Mouse (Mus musculus): ENCODE data around the gene Akain1.
A peak's percentile ranks its signal among the peaks of the same experiment; 100 is the strongest.

Akain1 gene

DNA sequence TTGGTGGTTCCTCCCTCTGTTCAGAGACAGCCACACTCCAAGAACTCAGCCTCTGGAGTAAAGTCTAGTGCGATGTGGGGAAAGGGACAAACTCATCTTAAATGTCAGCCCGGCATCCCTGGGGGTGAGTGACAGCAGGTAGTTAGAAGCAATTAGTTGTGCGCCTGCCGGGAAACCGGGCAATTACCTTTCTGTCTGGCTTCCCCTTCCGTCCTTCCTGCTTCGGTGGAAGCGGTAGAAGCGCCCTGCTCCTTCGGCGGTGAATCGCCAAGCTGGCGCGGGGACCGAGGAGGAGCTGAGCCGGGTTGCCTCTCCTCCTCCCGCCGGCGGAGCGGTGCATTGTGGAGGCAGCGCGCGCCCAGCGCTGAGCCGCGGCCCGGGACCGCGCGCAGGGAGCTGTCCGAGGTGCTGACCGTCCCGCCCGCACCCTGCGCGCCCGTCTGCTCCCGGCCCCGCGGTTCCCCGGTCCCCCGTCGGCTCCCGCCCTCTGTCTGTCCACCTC lies at the start of gene Akain1:
TSS of gene Akain1 (plus strand) at position 337 of the 502 bp plus-strand sequence.
- Histone ChIP-seq H3K27me3 (ENCODE audit: control insufficient read depth, insufficient read depth, low read length, poor library complexity, severe bottlenecking) (no peaks in the 10 kb centered on the region; the same call in 1 of the 2 replicates), H3K36me3 (ENCODE audit: control insufficient read depth, insufficient read depth, low read length, poor library complexity, severe bottlenecking) (no peaks in the 10 kb centered on the region)
- peak; percentile 62 for DNase-seq (ENCODE audit: low read depth, low spot score)

DNA sequence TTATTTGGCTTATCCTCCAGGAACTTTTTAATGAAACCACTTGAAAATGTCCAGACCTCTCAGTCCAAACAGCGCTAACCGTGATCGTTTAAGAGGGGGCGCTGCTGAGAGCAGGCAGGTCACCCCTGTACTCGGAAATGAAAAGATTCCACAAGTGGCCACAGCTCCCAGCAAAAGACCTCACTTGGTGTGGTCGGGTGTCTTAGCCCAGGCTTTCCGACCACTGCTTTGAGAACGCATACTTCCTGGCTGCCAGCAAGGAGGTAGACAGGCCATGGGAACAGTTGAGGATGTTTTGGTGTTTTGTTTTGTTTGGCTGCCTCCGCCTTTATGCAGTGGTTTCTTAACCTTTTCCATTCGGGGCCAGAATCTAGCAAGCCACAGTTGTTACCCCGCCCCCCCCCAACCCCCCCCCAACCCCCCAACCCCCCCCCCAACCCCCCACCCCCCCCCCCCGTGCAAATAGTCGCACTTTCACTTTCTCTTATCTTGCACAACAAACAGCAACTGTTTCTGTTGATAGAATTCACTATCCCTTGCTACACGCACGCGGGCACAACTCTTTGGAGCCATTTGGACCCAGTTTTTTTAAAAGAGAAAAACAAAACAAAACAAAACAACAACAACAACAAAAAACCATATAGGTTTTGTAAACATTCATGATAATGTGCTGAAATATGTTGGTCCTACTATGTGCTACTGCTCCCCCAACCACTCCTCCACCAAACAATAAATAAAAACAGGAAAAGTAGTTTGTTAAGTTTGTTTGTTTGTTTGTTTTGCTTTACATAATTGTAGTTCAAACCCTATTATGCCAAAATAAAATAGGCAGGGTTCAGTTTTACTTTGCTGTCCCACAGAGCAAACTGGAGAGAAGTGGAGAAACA lies 42.7 kb upstream of the Akain1 start:
- H3K27me3 ChIP-seq (ENCODE audit: control insufficient read depth, insufficient read depth, low read length, poor library complexity, severe bottlenecking), result no peaks in the 10 kb centered on the region
- peak; percentile 60 for DNase-seq (ENCODE audit: low read depth, low spot score)
- H3K36me3 ChIP-seq (ENCODE audit: control insufficient read depth, insufficient read depth, low read length, poor library complexity, severe bottlenecking), result no peaks in the 10 kb centered on the region

DNA sequence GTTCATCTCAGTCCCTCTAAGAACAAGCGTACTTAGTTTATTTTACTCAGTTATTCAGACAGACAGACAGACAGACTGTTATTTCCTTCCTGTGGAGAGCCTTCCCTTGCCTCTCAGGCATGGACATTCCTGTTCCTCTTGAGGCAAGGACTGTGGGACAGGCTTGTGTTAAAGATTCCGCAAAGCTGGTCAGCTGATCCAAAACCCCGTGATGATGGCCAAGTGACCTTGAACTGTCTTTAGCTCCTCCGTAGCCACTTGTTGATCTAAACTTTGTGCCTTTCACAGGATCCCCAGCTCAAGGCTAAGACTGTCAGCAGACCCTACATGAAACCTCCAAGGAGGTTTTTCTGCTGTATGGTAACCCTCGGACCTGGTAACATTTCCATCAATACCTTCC lies 42.0 kb upstream of the Akain1 start:
- DNase-seq (ENCODE audit: low read depth, low spot score), result no peak
- Histone ChIP-seq H3K27me3 (ENCODE audit: control insufficient read depth, insufficient read depth, low read length, poor library complexity, severe bottlenecking) (no peaks in the 10 kb centered on the region), H3K36me3 (ENCODE audit: control insufficient read depth, insufficient read depth, low read length, poor library complexity, severe bottlenecking) (no peaks in the 10 kb centered on the region)

DNA sequence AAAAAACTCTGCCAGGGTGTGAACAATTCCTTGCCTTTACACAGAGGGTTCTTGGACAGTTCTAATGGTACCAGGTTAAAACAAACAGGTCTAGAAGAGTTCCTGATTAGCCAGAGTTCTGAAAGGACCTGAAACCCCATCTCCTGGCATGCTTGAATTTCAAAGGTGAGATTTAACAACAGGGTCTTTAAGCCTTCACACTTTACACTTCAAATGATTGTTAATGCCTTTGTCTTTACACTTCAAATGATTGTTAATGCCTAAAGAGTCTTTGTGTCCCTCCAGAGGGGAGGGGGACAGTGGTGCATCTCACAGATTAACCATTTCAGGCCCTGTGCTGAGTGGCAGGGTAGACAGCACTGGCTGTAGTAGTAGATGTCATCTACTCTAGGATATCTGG lies 41.0 kb upstream of the Akain1 start:
- no peak for DNase-seq (ENCODE audit: low read depth, low spot score)
- H3K36me3 ChIP-seq (ENCODE audit: control insufficient read depth, insufficient read depth, low read length, poor library complexity, severe bottlenecking), result no peaks in the 10 kb centered on the region
- H3K27me3 ChIP-seq (ENCODE audit: control insufficient read depth, insufficient read depth, low read length, poor library complexity, severe bottlenecking), result no peaks in the 10 kb centered on the region

DNA sequence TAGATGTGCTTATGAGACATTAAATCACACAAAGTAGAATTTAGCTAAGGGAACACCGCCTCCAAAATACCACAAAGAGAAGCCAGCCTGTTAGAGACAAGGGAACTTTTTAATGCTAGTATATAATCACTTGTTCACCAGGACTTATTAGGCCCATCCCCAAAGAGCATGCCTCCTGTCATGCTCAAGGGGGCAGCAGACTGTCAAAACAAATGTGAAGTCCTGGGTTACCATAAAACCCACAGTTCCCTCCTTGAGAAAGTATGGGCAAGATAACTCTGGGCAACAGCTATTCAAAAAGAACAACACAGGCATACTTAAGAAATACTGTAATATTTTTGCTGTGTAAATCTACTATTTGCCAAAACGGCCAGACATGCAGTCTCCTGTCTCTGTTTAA lies 38.0 kb upstream of the Akain1 start:
- peak; percentile 43 for DNase-seq (ENCODE audit: low read depth, low spot score)
- Histone ChIP-seq H3K36me3 (ENCODE audit: control insufficient read depth, insufficient read depth, low read length, poor library complexity, severe bottlenecking) (no peaks in the 10 kb centered on the region), H3K27me3 (ENCODE audit: control insufficient read depth, insufficient read depth, low read length, poor library complexity, severe bottlenecking) (no peaks in the 10 kb centered on the region)

DNA sequence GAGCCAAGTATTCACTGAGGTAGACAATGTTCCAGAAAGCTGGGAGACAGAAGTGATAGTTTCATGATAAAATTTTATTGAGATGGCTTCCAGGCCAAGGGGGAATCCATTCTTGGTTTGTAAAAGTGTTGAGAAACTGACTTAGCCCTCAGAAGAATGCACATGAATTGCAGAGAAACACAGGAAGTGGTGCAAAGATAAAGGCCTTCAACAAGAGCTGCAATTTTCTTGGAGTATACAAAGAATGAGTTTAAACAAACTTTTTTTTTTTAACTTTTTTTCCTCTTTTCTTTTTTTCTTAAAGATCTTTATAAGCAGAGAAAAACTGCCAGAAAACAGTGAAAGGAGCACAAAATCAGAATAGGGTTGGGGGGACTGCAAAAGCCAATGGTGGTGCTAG lies 23.0 kb upstream of the Akain1 start:
- Histone ChIP-seq H3K36me3 (ENCODE audit: control insufficient read depth, insufficient read depth, low read length, poor library complexity, severe bottlenecking) (peaks cover 1% of the 10 kb centered on the region; the same call in 1 of the 2 replicates), H3K27me3 (ENCODE audit: control insufficient read depth, insufficient read depth, low read length, poor library complexity, severe bottlenecking) (no peaks in the 10 kb centered on the region)
- no peak for DNase-seq (ENCODE audit: low read depth, low spot score)

DNA sequence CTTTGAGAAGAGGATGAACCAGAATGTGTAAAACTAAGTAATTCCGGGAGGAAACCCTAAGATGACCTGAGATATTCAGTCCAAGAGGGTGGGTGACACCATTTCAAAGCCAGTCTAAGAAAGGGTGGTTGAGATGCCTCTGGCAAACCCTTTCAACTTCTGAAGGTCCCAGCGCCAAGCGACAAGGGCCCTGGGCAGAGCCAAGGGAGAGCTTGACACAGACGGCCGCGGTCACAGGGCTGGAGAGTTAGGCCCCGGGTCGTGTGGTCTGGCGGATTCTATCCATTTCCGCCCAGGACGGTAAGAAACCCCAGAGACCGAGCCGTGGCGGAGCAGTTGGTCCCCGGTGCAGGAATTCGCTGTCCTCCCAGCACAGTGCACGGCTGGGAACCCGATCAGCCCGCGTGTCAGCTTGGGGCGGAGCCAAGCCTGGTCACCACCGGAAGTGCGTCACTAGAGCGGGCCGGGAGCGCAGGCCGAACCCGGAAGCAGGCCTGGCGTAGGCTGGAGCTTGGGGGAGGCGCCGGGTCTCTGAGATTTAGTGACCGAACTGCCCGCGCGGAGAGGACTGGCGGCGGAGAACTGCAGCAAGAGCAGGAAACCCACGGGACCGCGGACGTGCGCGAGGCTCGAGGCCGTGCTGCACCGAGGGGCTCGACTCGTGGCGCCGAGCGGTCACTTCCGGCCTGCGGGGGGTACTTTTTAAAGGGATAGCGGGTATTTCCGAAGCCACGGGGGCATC lies 22.0 kb upstream of the Akain1 start:
- DNase-seq (ENCODE audit: low read depth, low spot score), result peak; percentile 94

DNA sequence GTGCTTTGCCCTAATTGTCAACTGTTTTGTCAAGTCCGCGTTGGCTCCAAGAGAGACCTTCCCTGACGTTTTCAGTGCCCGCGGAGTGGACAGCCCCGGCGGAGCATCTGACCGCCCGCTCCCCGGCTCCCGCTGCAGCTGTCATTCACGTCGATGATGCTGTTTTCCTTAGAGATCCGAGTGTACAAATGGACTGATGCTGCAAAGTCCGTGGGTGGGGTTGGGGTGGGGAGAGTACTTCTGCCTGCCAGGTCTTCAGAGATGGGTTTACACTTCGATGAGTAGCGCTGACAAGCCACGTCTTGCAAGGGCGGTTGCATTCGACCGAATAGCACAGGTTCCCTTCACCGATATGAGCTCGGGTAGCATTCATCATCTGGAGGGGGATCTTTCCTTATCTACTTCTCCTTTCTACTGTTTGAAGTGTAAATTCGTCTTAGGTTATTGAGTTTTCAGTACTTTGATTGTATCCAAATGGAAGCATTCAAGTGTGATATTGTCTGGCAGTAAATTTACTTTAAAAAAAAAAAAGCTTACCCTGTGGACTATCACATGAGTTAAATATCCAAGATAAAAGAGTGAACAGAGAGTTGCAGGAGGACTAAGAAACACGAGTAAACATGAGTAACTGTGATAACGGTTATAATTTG lies 21.3 kb upstream of the Akain1 start:
- peak; percentile 73 for DNase-seq (ENCODE audit: low read depth, low spot score)
- H3K36me3 ChIP-seq (ENCODE audit: control insufficient read depth, insufficient read depth, low read length, poor library complexity, severe bottlenecking), result peaks cover 1% of the 10 kb centered on the region; the same call in 1 of the 2 replicates
- no peaks in the 10 kb centered on the region for H3K27me3 ChIP-seq (ENCODE audit: control insufficient read depth, insufficient read depth, low read length, poor library complexity, severe bottlenecking)

More for the DNA sequence above, 22.0 kb upstream of the Akain1 start:
- Histone ChIP-seq H3K36me3 (ENCODE audit: control insufficient read depth, insufficient read depth, low read length, poor library complexity, severe bottlenecking) (peaks cover 1% of the 10 kb centered on the region; the same call in 1 of the 2 replicates), H3K27me3 (ENCODE audit: control insufficient read depth, insufficient read depth, low read length, poor library complexity, severe bottlenecking) (no peaks in the 10 kb centered on the region)

DNA sequence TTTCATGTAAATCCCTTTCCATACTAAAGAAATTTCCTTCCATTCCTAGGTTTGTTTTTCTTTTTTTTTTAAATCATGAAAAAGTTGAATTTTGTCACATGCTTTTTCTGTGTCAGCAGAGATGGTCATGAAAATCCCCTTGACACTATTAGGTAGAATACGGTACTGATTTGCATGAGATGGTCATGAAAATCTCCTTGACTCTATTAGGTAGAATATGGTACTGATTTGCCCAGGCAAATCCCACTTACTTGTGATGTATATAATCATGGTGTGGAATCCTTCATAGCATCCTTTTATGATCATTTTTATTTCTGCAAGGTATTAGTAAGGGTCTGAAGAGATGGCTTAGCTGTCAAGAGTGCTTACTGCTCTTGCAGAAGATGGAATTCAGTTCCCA lies 17.5 kb upstream of the Akain1 start:
- peak; percentile 44 for DNase-seq (ENCODE audit: low read depth, low spot score)
- H3K27me3 ChIP-seq (ENCODE audit: control insufficient read depth, insufficient read depth, low read length, poor library complexity, severe bottlenecking), result no peaks in the 10 kb centered on the region

DNA sequence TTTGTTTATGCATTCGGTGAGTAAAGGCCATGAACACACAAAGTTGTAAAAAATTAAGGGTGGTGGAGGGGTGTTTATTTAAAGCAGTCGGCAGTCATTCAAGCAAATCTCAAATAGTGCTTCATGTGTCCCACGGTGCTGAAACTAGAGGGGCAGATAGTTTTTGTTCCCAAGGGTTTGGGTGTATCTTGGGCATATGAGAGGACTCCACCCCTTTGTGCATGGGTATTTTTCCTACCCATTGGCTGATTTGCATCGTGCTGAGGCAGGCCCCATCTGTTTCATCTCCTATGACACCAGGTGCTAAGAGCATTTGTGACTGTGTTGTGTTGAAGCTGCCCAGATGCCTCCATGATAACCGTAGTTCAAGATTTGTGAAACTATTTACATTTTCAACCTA lies 1.3 kb upstream of the Akain1 start:
- H3K27me3 ChIP-seq (ENCODE audit: control insufficient read depth, insufficient read depth, low read length, poor library complexity, severe bottlenecking), result no peaks in the 10 kb centered on the region; the same call in 1 of the 2 replicates
- no peak for DNase-seq (ENCODE audit: low read depth, low spot score)

More for the DNA sequence above, 17.5 kb upstream of the Akain1 start:
- H3K36me3 ChIP-seq (ENCODE audit: control insufficient read depth, insufficient read depth, low read length, poor library complexity, severe bottlenecking), result peaks cover 1% of the 10 kb centered on the region; the same call in 1 of the 2 replicates

DNA sequence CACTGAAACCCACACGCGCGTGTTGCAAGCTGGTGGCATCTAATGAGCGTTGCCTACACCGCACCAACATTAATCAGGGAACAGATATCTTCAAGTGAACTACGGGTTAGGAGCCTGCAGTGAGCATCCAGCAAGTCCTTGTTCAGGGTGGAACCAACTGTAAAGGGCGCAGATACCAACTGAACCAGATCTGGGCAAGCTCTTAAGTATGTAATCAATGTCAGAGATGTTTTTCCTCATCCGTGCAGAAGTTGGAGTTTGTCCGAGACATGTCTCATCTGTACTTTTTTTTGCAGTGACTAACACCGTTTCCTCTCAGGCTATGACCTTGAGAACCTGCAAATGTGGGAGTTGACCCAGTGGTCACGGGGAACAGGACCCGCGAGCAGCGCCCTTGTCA lies 640 bp upstream of the Akain1 start:
- Histone ChIP-seq H3K27me3 (ENCODE audit: control insufficient read depth, insufficient read depth, low read length, poor library complexity, severe bottlenecking) (no peaks in the 10 kb centered on the region; the same call in 1 of the 2 replicates), H3K36me3 (ENCODE audit: control insufficient read depth, insufficient read depth, low read length, poor library complexity, severe bottlenecking) (no peaks in the 10 kb centered on the region)
- no peak for DNase-seq (ENCODE audit: low read depth, low spot score)

More for the DNA sequence above, 1.3 kb upstream of the Akain1 start:
- no peaks in the 10 kb centered on the region for H3K36me3 ChIP-seq (ENCODE audit: control insufficient read depth, insufficient read depth, low read length, poor library complexity, severe bottlenecking)

DNA sequence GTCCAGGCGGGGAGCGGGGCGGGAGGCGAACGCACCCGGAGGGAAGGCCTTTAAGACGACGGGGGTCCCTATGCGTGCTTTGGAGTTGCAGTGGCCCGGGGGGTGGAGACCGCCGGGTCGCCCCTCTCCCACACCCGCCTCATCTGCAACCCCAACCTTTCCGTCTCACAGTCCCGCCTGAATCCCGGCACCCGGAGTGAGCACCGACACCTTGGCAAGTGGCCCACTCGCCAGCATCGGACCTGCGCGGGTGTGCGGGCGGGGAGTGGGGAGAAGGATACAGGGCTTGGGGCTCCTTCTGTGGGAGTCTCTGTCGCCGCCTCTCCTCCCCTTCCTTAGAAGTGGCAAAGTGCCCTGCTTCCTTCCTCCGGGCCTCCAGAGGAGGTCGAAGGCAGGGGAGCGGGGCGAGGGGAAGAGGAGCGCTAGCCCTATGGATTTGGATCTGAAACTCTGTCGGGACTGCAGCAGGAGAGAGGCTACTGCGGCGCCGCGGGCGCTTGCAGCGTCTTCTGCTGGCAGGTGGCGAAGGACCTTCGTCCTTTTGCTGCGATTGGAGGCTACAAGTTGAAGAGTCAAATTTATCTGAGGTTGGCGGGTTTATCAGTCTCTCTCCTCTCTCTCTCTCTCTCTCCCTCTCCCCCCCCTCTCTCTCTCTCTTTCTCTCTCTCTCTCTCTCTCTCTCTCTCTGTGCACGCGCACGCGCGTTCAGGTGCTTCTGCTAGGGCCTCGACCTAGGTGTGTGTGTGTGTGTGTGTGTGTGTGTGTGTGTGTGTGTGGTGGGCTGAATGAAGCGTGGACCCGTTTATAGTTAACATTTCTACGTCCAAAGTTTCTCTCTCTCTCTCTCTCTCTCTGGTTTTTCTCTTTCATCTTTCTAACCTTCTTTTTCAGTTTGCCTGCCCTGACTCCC lies 700 bp downstream of the Akain1 start:
- Histone ChIP-seq H3K36me3 (ENCODE audit: control insufficient read depth, insufficient read depth, low read length, poor library complexity, severe bottlenecking) (no peaks in the 10 kb centered on the region), H3K27me3 (ENCODE audit: control insufficient read depth, insufficient read depth, low read length, poor library complexity, severe bottlenecking) (no peaks in the 10 kb centered on the region; the same call in 1 of the 2 replicates)
- DNase-seq (ENCODE audit: low read depth, low spot score), result no peak

DNA sequence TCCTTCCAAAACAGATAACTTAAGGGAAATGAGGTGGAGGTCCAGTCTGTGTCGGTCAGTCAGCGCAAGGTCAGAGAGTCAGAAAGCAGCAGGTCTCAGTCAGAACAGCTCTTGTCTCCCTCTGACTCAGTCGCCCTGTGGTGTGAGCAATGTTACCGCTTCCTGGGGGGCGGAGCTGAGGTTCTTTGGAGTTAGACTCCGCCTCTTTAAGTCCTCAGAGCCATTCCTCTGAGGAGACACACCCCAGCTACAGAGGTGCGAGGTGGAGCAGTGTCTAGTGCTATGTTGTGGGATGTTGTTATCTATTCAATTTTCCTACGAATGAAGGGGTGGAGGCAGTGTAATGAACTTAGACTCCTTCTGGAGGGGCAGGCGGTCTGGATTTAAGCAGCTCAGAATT lies 1.9 kb downstream of the Akain1 start:
- no peak for DNase-seq (ENCODE audit: low read depth, low spot score)
- H3K36me3 ChIP-seq (ENCODE audit: control insufficient read depth, insufficient read depth, low read length, poor library complexity, severe bottlenecking), result no peaks in the 10 kb centered on the region
- no peaks in the 10 kb centered on the region; the same call in 1 of the 2 replicates for H3K27me3 ChIP-seq (ENCODE audit: control insufficient read depth, insufficient read depth, low read length, poor library complexity, severe bottlenecking)

DNA sequence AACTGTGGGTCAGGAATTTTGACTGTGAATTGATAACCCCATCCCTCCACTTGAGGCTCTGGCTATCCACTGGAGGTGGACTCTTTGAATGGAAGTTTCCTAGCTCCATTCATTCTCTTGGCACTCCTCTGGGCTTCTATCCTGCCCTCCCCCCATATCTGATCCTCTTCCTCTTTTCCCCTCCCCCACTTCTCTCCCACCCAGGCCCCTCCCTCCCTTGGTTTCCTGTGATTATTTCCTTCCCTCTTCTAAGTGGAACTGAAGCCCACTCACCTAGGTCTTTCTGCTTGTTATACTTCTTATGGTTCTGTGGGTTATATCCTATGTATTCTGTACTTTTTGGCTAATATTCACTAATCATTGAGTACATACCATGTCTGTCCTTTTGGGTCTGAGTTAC lies 9.6 kb downstream of the Akain1 start:
- Histone ChIP-seq H3K27me3 (ENCODE audit: control insufficient read depth, insufficient read depth, low read length, poor library complexity, severe bottlenecking) (no peaks in the 10 kb centered on the region), H3K36me3 (ENCODE audit: control insufficient read depth, insufficient read depth, low read length, poor library complexity, severe bottlenecking) (no peaks in the 10 kb centered on the region)
- DNase-seq (ENCODE audit: low read depth, low spot score), result no peak

Measured in splenic B cell, adult 2 months (primary cell).